Mouse (Mus musculus): ENCODE measurements around the gene Nop9.

DNA sequence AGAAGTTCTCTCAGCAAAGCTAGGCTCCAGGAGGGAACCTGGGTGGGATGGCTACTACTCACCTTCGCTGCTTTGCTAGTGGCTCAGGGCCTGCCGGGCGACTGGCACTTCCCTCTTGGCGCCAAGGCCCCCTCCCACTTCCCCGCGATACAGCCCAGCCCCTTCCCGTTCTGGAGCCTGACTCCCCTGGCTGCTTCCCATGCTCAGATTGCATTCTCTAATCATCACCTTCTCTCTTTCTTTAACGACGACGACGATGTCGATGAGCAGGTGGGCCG, 38.4 kb downstream of the Nop9 start, which contains the start of gene Adcy4:
- TF ChIP-seq CTCF (IDR thresholded peaks at IDR 0.05; ENCODE audit: insufficient read depth, low read length) (no peak), POLR2A (IDR thresholded peaks at IDR 0.05; ENCODE audit: borderline replicate concordance, extremely low read depth, low read depth, low read length) (peak; percentile 76; the same call in 1 of the 2 replicates)
